Mouse (Mus musculus): ENCODE data around the gene Ubxn4. TPM values are rescaled to one million over a fixed set of nuclear protein-coding genes. Genes with fewer than 3 reads are reported as not detected.
"Not testable (repeated sequence)": the region's sequence is repeated elsewhere in the genome, so short reads cannot be mapped to it uniquely, and the experiment has no call there.

Gene Ubxn4
- polyA plus RNA-seq (2012; rRNA removed) = 21.6 and 23.0 TPM in 2 replicates

- DNase-seq (ENCODE audit: low read depth) = no peak
Measured at GRCm38 (mm10) chr1:128243627-128243995, at the start of gene Ubxn4. Gene Ubxn4 (plus strand): TSS chr1:128243964.

GRCm38 (mm10) chr1:128194011-128194410 is 49.8 kb upstream of the Ubxn4 start:
- no peak for DNase-seq (ENCODE audit: low read depth)

- no peak for DNase-seq (ENCODE audit: low read depth)
Measured at GRCm38 (mm10) chr1:128197353-128197752, 46.4 kb upstream of the Ubxn4 start.

GRCm38 (mm10) chr1:128213261-128213660 is 30.5 kb upstream of the Ubxn4 start:
- DNase-seq (ENCODE audit: low read depth) = no peak

GRCm38 (mm10) chr1:128221886-128222285 is 21.9 kb upstream of the Ubxn4 start:
- no peak for DNase-seq (ENCODE audit: low read depth)

- DNase-seq (ENCODE audit: low read depth) = no peak
Measured at GRCm38 (mm10) chr1:128223304-128223703, 20.5 kb upstream of the Ubxn4 start.

- DNase-seq (ENCODE audit: low read depth) = no peak
Measured at GRCm38 (mm10) chr1:128235181-128235580, 8.6 kb upstream of the Ubxn4 start.

- peak; percentile 79 for DNase-seq (ENCODE audit: low read depth)
Measured at GRCm38 (mm10) chr1:128243996-128244726, 397 bp downstream of the Ubxn4 start.

GRCm38 (mm10) chr1:128244727-128245355 is 1.1 kb downstream of the Ubxn4 start:
- no peak for DNase-seq (ENCODE audit: low read depth)

GRCm38 (mm10) chr1:128267061-128267460 is 23.3 kb downstream of the Ubxn4 start:
- DNase-seq (ENCODE audit: low read depth) = not testable (repeated sequence)

- DNase-seq (ENCODE audit: low read depth) = no peak
Measured at GRCm38 (mm10) chr1:128270731-128271130, 27.0 kb downstream of the Ubxn4 start.

- DNase-seq (ENCODE audit: low read depth) = no peak
Measured at GRCm38 (mm10) chr1:128275908-128276307, 32.1 kb downstream of the Ubxn4 start.

GRCm38 (mm10) chr1:128278563-128278962 is 34.8 kb downstream of the Ubxn4 start:
- DNase-seq (ENCODE audit: low read depth) = no peak

GRCm38 (mm10) chr1:128281753-128282152 is 38.0 kb downstream of the Ubxn4 start:
- DNase-seq (ENCODE audit: low read depth) = no peak

- DNase-seq (ENCODE audit: low read depth) = no peak
Measured at GRCm38 (mm10) chr1:128282924-128283323, 39.2 kb downstream of the Ubxn4 start.

- no peak for DNase-seq (ENCODE audit: low read depth)
Measured at GRCm38 (mm10) chr1:128284157-128284690, 40.5 kb downstream of the Ubxn4 start.

- no peak for DNase-seq (ENCODE audit: low read depth)
Measured at GRCm38 (mm10) chr1:128285136-128285535, 41.4 kb downstream of the Ubxn4 start.

- no peak for DNase-seq (ENCODE audit: low read depth)
Measured at GRCm38 (mm10) chr1:128290295-128290694, 46.5 kb downstream of the Ubxn4 start.

- no peak for DNase-seq (ENCODE audit: low read depth)
Measured at GRCm38 (mm10) chr1:128293524-128293923, 49.8 kb downstream of the Ubxn4 start.

- DNase-seq (ENCODE audit: low read depth) = no peak
Measured at GRCm38 (mm10) chr1:128295296-128295695, 51.5 kb downstream of the Ubxn4 start.

GRCm38 (mm10) chr1:128295717-128296528 is 52.2 kb downstream of the Ubxn4 start:
- no peak for DNase-seq (ENCODE audit: low read depth)

GRCm38 (mm10) chr1:128303900-128304299 is 60.1 kb downstream of the Ubxn4 start:
- DNase-seq (ENCODE audit: low read depth) = no peak

Measured in gonadal fat pad, adult 2 months (tissue).